Mouse (Mus musculus): ENCODE measurements at regions not wholly inside any gene's neighbourhood (a gene's known extent, or its start where the extent isn't known, plus 50 kb on each side); places are given as distances from the start of the nearest gene placed in this dataset.
A peak's percentile ranks its signal among the peaks of the same experiment; 100 is the strongest.

- no peak for DNase-seq
These were observed 114.2 kb upstream of the Kitl start for GRCm38 (mm10) chr10:99900955-99901835.

GRCm38 (mm10) chr10:99893999-99894398 lies 121.4 kb upstream of the Kitl start:
- DNase-seq = no peak

- no peak for DNase-seq
These were observed 123.5 kb upstream of the Kitl start for GRCm38 (mm10) chr10:99891899-99892298.

GRCm38 (mm10) chr10:99881901-99882300 lies 122.4 kb upstream of the Csl start:
- DNase-seq = no peak

GRCm38 (mm10) chr10:99879362-99879761 lies 119.9 kb upstream of the Csl start:
- DNase-seq = no peak

GRCm38 (mm10) chr10:99864711-99865110 lies 105.3 kb upstream of the Csl start:
- no peak for DNase-seq

- DNase-seq = no peak
These were observed 101.0 kb upstream of the Csl start for GRCm38 (mm10) chr10:99860322-99861089.

GRCm38 (mm10) chr10:99844110-99844509 lies 84.7 kb upstream of the Csl start:
- DNase-seq = no peak

- DNase-seq = no peak
These were observed 81.8 kb upstream of the Csl start for GRCm38 (mm10) chr10:99841167-99841843.

- no peak for DNase-seq
These were observed 80.9 kb upstream of the Csl start for GRCm38 (mm10) chr10:99840179-99840876.

GRCm38 (mm10) chr10:99836835-99837412 lies 77.5 kb upstream of the Csl start:
- DNase-seq = no peak

- DNase-seq = peak in 1 of 2 experiments; percentile 4
These were observed 75.6 kb upstream of the Csl start for GRCm38 (mm10) chr10:99834905-99835633.

- DNase-seq = no peak
These were observed 70.5 kb upstream of the Csl start for GRCm38 (mm10) chr10:99829974-99830373.

- DNase-seq = no peak
These were observed 68.0 kb upstream of the Csl start for GRCm38 (mm10) chr10:99827476-99827875.

GRCm38 (mm10) chr10:99825881-99826280 lies 66.4 kb upstream of the Csl start:
- no peak for DNase-seq

- DNase-seq = no peak
These were observed 52.7 kb upstream of the Csl start for GRCm38 (mm10) chr10:99812069-99812650.

- no peak for DNase-seq
These were observed 52.0 kb upstream of the Csl start for GRCm38 (mm10) chr10:99811430-99811829.
